23 mouse cellular contexts compared by ENCODE assay signal in genomic region chr2:59780240-59780639, GRCm38 (mm10).
A peak's percentile ranks its signal among the peaks of the same experiment; 100 is the strongest.
DNase-seq lines count a peak whose midpoint lies in the region; ATAC-seq and TF ChIP-seq lines count a peak whose summit lies in the region.
"Had no signal": no experiment of that assay in that cellular context is flagged by ENCODE, and none has a peak within 500 bp of the region (broad histone marks: within the 10 kb centered on the region; RNA-seq: fewer than 3 reads in every experiment).

No protein-coding gene starts in this region.

- no peak for TF ChIP-seq POLR2A in myocyte (IDR thresholded peaks at IDR 0.05; ENCODE audit: insufficient read length, low read depth)

- no peak overlapping the region for H3ac ChIP-seq in myocyte (ENCODE audit: control insufficient read depth, insufficient read length)

- no peak for DNase-seq in embryonic facial prominence, embryonic 10.5 days (ENCODE audit: low spot score)
- no peak for DNase-seq in kidney, postnatal 0 days (ENCODE audit: low spot score)
- DNase-seq in kidney, adult 9 months: no peak
- peak; percentile 60 for DNase-seq in R1 (ENCODE audit: low read depth, low spot score)
- no peak for DNase-seq in retina, postnatal 1 day
- DNase-seq in frontal cortex, postnatal 14 days (ENCODE audit: low spot score in 2 of 2): no peak
- DNase-seq: B cell, adult 2 months; cerebellum, adult 11-12 months; cerebellum, adult 9-10 months; cerebellum, postnatal 25 days; gastrocnemius, postnatal 14 days; heart, adult 2 months; heart, postnatal 14 days had no signal

- ATAC-seq in embryonic facial prominence, embryonic 15.5 days (ENCODE audit: insufficient number of reproducible peaks, low FRiP score, low TSS enrichment, low read depth): no peak
- no peak for ATAC-seq in kidney, postnatal 0 days (replicated peaks; ENCODE audit: low FRiP score, low read depth)
- ATAC-seq: CD4-positive, CD25-positive, alpha-beta regulatory T cell, adult 4 months; forebrain, embryonic 15.5 days; hindbrain, postnatal 0 days had no signal

- no peaks in the 10 kb centered on the region for H3K9me3 ChIP-seq in embryonic facial prominence, embryonic 15.5 days (replicated peaks)
- no peaks in the 10 kb centered on the region for H3K9me3 ChIP-seq in embryonic facial prominence, embryonic 10.5 days
- H3K9me3 ChIP-seq in kidney, postnatal 0 days (replicated peaks; ENCODE audit: low read length): no peaks in the 10 kb centered on the region
- H3K9me3 ChIP-seq: forebrain, embryonic 15.5 days; heart, embryonic 15.5 days; hindbrain, embryonic 13.5 days had no signal

- H3K36me3 ChIP-seq in embryonic facial prominence, embryonic 15.5 days: peaks cover 9% of the 10 kb centered on the region; the same call in 1 of the 2 replicates
- peaks cover 44% of the 10 kb centered on the region for H3K36me3 ChIP-seq in embryonic facial prominence, embryonic 10.5 days (replicated peaks)
- H3K36me3 ChIP-seq in kidney, postnatal 0 days (ENCODE audit: insufficient read depth, low read length): peaks cover 17% of the 10 kb centered on the region
- peaks cover 11% of the 10 kb centered on the region for H3K36me3 ChIP-seq in myocyte (ENCODE audit: control insufficient read depth, insufficient read depth)
- H3K36me3 ChIP-seq: forebrain, embryonic 15.5 days; hindbrain, embryonic 13.5 days had no signal

- H3K27ac ChIP-seq in embryonic facial prominence, embryonic 15.5 days (replicated peaks): peak overlapping the region; percentile 78; the same call in 1 of the 2 replicates
- H3K27ac ChIP-seq in embryonic facial prominence, embryonic 10.5 days (replicated peaks): no peak overlapping the region
- H3K27ac ChIP-seq in kidney, postnatal 0 days: peak overlapping the region; percentile 62; the same call in 1 of the 2 replicates
- H3K27ac ChIP-seq: forebrain, embryonic 15.5 days; heart, adult 2 months; heart, embryonic 15.5 days; hindbrain, embryonic 13.5 days; hindbrain, postnatal 0 days had no signal

- H3K79me2 ChIP-seq in myocyte (ENCODE audit: control insufficient read depth, insufficient read depth): no peaks in the 10 kb centered on the region

- WGBS in embryonic facial prominence, embryonic 15.5 days: 57% methylated on average over 5 of the region's 5 CpGs
- WGBS in embryonic facial prominence, embryonic 10.5 days: 88% methylated on average over 5 of the region's 5 CpGs
- WGBS in kidney, postnatal 0 days: 69% methylated on average over 5 of the region's 5 CpGs

- no peaks in the 10 kb centered on the region for H3K27me3 ChIP-seq in embryonic facial prominence, embryonic 15.5 days
- no peaks in the 10 kb centered on the region for H3K27me3 ChIP-seq in embryonic facial prominence, embryonic 10.5 days (replicated peaks; ENCODE audit: low read depth, poor library complexity, severe bottlenecking)
- no peaks in the 10 kb centered on the region for H3K27me3 ChIP-seq in kidney, postnatal 0 days (ENCODE audit: insufficient read depth, low read length)
- H3K27me3 ChIP-seq in myocyte (ENCODE audit: control insufficient read depth, insufficient read depth, insufficient read length): no peaks in the 10 kb centered on the region
- H3K27me3 ChIP-seq: forebrain, embryonic 15.5 days; heart, embryonic 15.5 days; hindbrain, embryonic 13.5 days; Patski had no signal

- no peak for TF ChIP-seq CTCF in kidney, postnatal 0 days (IDR thresholded peaks at IDR 0.05; ENCODE audit: low read depth)

- peak overlapping the region; percentile 15 for H3K4me3 ChIP-seq in embryonic facial prominence, embryonic 15.5 days (replicated peaks)
- no peak overlapping the region for H3K4me3 ChIP-seq in embryonic facial prominence, embryonic 10.5 days
- no peak overlapping the region for H3K4me3 ChIP-seq in kidney, postnatal 0 days (replicated peaks; ENCODE audit: low read depth, low read length)
- H3K4me3 ChIP-seq in myocyte: no peak overlapping the region
- H3K4me3 ChIP-seq: erythroblast, embryonic 14.5 days; forebrain, embryonic 15.5 days; heart, adult 2 months; heart, embryonic 15.5 days; hindbrain, embryonic 13.5 days had no signal

- 0 out of 2 replicates have a peak overlapping the region, but pooled peaks have one; percentile 15 for H3K4me2 ChIP-seq in embryonic facial prominence, embryonic 15.5 days (replicated peaks)
- H3K4me2 ChIP-seq in kidney, postnatal 0 days (ENCODE audit: low read length): no peak overlapping the region
- peak overlapping the region; percentile 18 for H3K4me2 ChIP-seq in myocyte (ENCODE audit: low read depth)
- H3K4me2 ChIP-seq: forebrain, embryonic 15.5 days; heart, embryonic 11.5 days; heart, embryonic 15.5 days; hindbrain, embryonic 13.5 days had no signal

- H3K9ac ChIP-seq in embryonic facial prominence, embryonic 15.5 days: no peak overlapping the region
- no peak overlapping the region for H3K9ac ChIP-seq in kidney, postnatal 0 days (ENCODE audit: low read depth, low read length)
- H3K9ac ChIP-seq: forebrain, embryonic 15.5 days; heart, embryonic 15.5 days; hindbrain, embryonic 13.5 days had no signal

- H3K4me1 ChIP-seq in embryonic facial prominence, embryonic 15.5 days: peaks cover 55% of the 10 kb centered on the region
- H3K4me1 ChIP-seq in embryonic facial prominence, embryonic 10.5 days: peaks cover 24% of the 10 kb centered on the region; the same call in 1 of the 2 replicates
- peaks cover 20% of the 10 kb centered on the region for H3K4me1 ChIP-seq in kidney, postnatal 0 days (replicated peaks; ENCODE audit: insufficient read depth, low read length)
- H3K4me1 ChIP-seq: hindbrain, embryonic 13.5 days had no signal

TF ChIP-seq in myocyte, 11 proteins besides CTCF, POLR2A, EP300 and RAD21:
- no peak for TF ChIP-seq MYOG (IDR thresholded peaks at IDR 0.05; ENCODE audit: control insufficient read depth in 1 of 3, insufficient read depth in 1 of 3, insufficient read length in 2 of 3, low read depth in 2 of 3)
TF ChIP-seq in myocyte: peak in this region for 0.
